Mouse (Mus musculus): ENCODE results near the gene Gskip. TPM values are rescaled to one million over a fixed set of nuclear protein-coding genes. Genes with fewer than 3 reads are reported as not detected.

Gene Gskip
- total RNA-seq (2021), result 10 to 100 TPM in 1 of 2 experiments, 1 to 10 TPM in 1; 9.1 to 10.3 TPM
- long read RNA-seq, experiment 1, transcript Gskip-201 (3 exons, 2,720 nt), result major isoform, 12 of 17 reads
- long read RNA-seq, experiment 1, partial matches to known transcripts, result 1 of 17 reads
- long read RNA-seq, experiment 1, other reads (novel, unspliced or antisense), result 0 of 17 reads
- long read RNA-seq, experiment 2, transcript Gskip-202 (2 exons, 1,064 nt), result major isoform, 7 of 12 reads
- long read RNA-seq, experiment 2, partial matches to known transcripts, result 0 of 12 reads
- long read RNA-seq, experiment 2, other reads (novel, unspliced or antisense), result 0 of 12 reads

DNA sequence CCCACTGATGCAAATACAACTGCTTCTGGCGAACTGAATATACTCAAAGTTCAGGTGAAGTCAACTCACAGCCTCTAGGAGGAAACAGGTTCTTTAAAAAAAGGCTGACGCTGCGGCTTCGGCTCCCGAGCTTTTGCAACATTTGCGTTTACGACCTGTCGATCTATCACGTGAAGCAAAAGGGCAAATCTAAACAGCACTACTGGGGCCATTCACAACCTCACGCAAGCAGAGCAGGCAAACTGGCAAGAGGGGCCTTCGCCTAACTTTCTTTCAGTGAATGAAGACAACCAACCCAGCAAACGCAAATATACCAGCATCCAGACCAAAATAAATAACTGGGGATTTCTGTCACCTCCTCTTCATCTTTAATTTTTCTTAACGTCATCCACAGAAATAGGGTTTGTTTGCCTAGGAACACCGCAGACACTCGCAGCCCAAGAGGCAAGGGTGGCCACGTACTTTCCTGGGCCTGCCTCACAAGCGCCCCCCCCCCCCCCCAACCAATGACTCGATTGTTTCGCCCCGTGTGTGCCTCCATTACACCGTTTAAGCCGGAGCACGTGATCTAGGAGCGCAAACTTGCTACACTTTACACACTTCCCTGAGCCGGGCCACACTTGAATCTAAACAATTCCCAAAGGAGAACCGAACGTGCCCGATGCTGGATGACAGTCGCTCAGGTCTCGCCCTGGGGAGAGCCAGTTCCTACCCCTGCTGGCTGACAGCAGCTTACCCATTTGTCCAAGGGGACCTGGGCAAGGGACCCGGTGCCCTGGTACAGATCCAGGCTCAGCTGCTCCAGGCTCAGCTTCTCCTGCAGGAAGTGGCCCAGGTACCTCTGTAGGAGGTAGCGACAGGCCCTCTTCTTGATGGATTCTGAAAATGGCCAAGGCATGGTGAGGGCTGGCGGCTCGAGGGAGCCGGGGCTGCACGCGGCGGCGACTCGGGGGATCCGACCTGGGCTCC lies at the start of gene Gskip:
Gene Gskip (plus strand): TSS at position 897 of the 969 bp plus-strand sequence.
- peak in 1 of 2 experiments; percentile 18 for DNase-seq (ENCODE audit: low spot score in 2 of 2)

DNA sequence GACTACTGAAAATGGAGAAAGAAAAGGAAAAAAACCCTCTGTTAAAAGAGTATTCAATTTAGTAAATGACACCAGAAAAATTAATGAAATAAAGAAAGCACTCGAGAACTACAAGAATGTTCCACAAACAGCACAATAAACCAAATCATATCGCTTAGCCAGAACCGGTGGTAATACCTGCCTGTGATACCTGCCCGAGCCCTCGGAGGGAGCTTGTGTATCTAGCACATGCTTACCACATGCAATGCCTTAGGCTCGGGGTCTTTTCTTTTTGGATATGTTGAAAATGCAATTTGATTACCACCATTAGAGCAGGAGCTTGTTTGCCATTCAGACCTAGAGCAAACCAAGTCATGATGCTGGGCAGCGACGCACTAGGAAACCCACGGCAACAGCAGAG lies 48.1 kb upstream of the Gskip start:
- DNase-seq (ENCODE audit: low spot score in 2 of 2), result no peak

DNA sequence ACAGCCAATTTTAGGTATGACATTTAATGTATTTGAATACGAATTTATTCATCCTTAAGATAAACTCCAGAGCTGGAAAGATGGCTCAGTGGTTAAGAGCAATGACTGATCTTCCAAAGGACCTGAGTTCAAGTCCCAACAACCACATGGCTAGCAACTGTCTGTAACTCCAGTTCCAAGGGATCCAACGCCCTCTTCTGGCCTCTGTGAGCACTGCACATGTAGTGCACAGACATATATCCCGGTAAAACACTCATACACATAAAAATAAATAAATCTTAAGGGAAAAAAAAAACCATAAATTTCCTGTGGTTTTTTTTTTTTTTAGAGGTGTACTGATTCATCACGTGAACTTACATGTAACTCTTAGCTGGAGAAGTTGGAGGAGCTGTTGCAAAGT lies 47.1 kb upstream of the Gskip start:
- no peak for DNase-seq (ENCODE audit: low spot score in 2 of 2)

- no peak for DNase-seq (ENCODE audit: low spot score in 2 of 2)
Observed at GRCm38 (mm10) chr12:105642770-105643321, 41.8 kb upstream of the Gskip start.

GRCm38 (mm10) chr12:105655850-105656249 lies 28.8 kb upstream of the Gskip start:
- no peak for DNase-seq (ENCODE audit: low spot score in 2 of 2)

GRCm38 (mm10) chr12:105676274-105676673 lies 8.4 kb upstream of the Gskip start:
- DNase-seq (ENCODE audit: low spot score in 2 of 2), result no peak

DNA sequence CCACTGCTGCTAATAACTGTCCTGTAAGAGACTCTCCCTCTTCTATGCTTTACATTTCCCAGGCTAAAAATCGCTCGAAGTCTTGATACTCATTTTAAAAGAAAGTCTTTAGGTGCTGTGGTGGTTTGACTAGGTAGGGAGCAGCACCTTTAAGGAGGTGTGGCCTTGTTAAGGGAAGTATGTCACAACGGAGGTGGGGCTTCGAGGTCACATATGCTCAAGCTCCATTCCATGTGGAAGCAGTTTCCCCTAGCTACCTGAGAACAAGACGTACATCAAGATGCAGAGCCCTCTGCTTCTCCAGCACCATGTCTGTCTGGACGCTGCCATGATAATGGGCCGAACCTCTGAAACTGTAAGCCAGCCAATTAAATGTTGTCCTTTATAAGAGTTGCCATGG lies 6.4 kb upstream of the Gskip start:
- no peak for DNase-seq (ENCODE audit: low spot score in 2 of 2)

GRCm38 (mm10) chr12:105678762-105679161 lies 5.9 kb upstream of the Gskip start:
- no peak for DNase-seq (ENCODE audit: low spot score in 2 of 2)

DNA sequence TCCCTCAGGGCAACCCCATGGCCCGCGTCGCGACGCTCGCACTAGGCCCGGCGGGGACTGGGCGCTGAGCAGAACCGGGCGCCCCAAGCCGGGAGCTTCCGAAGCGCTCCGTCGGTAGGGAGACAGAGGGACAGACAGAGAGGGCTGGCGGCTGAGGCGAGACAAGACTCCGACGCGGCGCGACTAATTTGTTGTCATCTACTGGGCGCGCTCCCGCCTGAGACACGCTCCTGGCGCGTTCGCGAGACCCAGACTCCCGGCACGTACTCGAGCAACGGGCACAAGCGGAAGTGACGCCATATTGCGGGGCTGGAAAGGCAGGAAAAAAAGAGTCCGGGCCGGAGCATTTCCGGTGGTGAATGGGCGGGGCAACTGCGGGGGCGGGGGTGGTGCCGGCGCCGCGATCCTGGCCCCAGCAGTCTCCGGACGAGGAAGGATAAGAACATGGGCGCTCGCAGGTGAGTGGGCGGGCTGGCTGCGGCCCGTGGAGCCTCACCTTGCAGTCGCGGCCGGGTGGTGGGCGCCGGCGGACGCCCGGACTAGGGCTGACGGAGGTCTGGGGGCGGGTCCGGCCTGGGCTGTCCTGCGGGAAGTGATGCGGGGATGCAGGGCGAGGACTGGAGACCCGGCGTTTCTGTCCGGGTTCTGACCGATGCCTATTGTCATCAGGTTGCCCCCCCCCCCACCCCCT lies 517 bp downstream of the Gskip start, which contains the start of gene Atg2b:
Gene Atg2b (minus strand): TSS at position 211 of the 691 bp plus-strand sequence.
- peak; percentile 88 to 98 for DNase-seq (ENCODE audit: low spot score in 2 of 2)

GRCm38 (mm10) chr12:105686791-105687190 lies 2.2 kb downstream of the Gskip start:
- no peak for DNase-seq (ENCODE audit: low spot score in 2 of 2)

- DNase-seq (ENCODE audit: low spot score in 2 of 2), result no peak
Observed at GRCm38 (mm10) chr12:105687416-105687815, 2.8 kb downstream of the Gskip start.

DNA sequence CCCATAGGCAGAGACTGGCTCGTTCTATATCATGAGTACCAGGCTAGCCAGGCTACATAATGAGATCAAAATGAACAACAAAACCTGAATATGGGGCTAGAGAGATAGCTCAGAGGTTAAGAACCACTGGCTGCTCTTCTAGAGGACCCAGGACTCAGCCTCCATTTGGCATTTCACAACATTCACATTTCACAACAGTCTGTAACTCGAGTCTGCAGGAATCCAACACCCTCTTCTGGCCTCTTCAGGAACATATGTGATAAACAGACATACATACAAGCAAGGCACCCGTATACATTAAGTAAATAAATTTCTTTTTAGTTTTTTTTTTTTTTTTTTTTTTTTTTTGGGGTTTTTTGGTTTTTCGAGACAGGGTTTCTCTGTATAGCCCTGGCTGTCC lies 3.9 kb downstream of the Gskip start:
- no peak for DNase-seq (ENCODE audit: low spot score in 2 of 2)

- DNase-seq (ENCODE audit: low spot score in 2 of 2), result no peak
Observed at GRCm38 (mm10) chr12:105689435-105689834, 4.8 kb downstream of the Gskip start.

DNA sequence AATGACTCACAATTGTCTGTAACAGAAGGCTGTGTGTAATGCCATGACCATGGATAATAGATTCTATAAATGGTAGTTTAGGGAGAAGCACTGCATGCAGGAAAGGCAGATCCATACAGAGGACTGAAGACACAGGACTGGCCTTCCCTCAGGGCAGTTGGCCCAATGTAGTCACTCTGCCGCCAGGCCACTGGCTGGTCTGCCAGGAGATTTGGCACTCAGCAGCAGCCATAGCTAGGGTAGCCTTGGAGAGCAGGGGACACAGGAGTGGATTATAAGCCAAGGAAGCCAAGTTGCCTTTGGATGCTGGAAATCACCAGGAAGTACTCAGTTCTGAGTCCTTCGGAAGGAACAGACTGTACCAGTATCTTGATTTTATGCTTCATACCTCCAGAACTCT lies 9.4 kb downstream of the Gskip start:
- DNase-seq (ENCODE audit: low spot score in 2 of 2), result no peak

GRCm38 (mm10) chr12:105695848-105696247 lies 11.2 kb downstream of the Gskip start:
- DNase-seq (ENCODE audit: low spot score in 2 of 2), result no peak

DNA sequence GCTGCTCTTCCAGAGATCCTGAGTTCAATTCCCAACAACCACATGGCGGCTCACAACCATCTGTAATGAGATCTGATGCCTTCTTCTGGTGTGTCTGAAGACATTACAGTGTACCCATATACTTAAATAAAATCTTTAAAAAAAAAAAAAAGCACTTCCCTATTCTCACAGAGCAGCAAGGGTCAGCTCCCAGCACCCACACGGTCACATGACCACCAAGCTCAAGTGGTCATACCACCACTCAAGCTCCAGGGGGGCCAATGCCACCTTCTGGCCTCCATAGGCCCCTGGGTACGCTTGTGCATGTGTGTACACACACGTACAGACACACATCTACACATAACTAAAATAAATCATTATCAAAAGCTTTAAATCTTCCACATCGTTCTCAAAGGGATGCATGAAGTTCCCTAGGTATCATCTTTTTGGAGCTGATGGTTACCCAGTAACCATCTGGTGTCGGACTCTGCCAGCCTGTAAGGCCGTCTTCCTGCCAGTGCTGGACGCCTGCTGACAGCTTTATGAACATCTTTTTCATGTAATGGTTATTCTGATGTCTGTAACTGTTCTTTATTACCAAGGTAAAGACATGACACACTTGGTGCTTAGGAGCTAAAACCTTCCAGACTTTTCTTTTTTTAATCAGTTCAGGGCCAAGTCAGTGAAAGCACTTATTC lies 12.6 kb downstream of the Gskip start:
- no peak for DNase-seq (ENCODE audit: low spot score in 2 of 2)

DNA sequence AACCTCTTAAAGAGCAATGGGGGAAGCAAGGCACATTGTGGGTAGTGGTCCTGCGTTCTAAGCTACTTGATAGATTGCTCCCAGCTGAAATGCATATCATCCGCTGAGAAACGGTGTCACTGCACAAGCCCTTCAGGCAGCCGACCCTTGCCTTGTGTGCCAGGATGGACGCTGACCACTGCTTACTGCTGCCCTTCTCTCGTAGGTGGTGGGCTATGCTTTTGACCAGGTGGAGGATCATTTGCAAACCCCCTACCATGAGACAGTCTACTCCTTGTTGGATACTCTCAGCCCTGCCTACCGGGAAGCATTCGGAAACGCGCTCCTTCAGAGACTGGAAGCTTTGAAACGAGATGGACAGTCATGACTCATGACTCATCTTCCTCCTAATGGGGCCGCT lies 15.8 kb downstream of the Gskip start:
- DNase-seq (ENCODE audit: low spot score in 2 of 2), result no peak

DNA sequence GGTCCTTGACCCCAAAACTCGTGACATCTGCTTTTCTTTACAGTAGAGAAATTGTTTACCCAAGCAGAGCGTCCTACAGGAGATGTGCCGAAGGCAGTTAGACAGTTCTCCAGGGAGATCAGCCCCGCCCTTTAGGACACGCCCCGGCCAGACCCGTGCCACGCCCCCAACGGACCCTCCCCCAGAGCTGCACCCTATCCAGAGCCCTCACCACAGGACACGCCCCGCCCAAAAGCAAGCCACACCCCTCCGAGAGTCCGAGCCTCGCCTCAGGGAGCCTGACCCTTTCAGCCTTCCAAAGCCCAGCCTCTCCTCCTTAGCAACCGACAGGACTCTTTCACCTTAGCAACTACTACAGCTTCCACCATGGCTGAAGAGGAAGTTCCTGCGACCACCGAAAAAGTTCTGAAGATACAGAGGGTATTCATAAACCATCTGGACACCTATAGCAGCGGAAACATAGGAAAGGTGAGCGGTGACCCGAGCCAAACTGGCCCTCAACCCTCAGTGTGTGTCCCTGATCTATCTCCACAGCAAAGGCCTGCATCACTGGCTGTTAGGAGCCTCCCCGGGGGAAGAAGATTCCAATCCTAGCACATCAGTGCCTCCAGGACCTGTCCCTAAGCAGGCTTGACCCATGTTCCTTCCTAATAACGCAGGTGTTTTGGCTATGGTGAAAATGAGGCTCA lies 21.3 kb downstream of the Gskip start, which contains the start of gene Ak7:
Gene Ak7 (plus strand): TSS at position 178 of the 689 bp plus-strand sequence.
- peak; percentile 44 to 69 for DNase-seq (ENCODE audit: low spot score in 2 of 2)

GRCm38 (mm10) chr12:105718616-105719015 lies 34.0 kb downstream of the Gskip start:
- DNase-seq (ENCODE audit: low spot score in 2 of 2), result no peak

DNA sequence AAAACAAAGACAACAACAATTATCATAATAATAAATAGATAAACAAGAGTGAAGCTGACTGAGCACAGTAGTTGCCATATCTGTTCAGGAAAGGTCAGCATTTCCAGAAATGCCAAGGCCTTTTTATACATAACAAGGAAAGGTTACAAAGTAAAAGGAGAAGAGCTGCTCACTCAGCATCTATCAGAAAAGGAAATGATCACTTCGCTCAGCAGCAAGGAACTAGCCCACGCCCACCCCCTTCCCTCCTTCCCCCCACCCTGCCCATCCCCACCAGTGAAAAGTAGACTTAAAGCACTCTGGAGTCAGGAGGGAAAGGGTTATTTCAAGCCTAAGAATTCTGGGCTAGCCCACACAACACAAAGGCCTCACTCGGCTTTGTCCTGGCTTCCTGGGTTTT lies 35.6 kb downstream of the Gskip start:
- no peak for DNase-seq (ENCODE audit: low spot score in 2 of 2)

All from gastrocnemius, postnatal 4 days (tissue).